Mouse (Mus musculus): ENCODE data around the gene Sash3.

GRCm38 (mm10) chrX:48138011-48138410 lies 8.2 kb upstream of the Sash3 start:
- TF ChIP-seq CTCF (IDR thresholded peaks at IDR 0.05; ENCODE audit: low read depth) (no peak), EP300 (IDR thresholded peaks at IDR 0.05; ENCODE audit: low read depth) (no peak)

All from liver, embryonic 14.5 days (tissue).